ENCODE assay signal across 7 mouse cellular contexts in genomic region chr2:94179030-94179407, GRCm38 (mm10). TPM values are rescaled to one million over a fixed set of nuclear protein-coding genes. Genes with fewer than 3 reads are reported as not detected.
A peak's percentile ranks its signal among the peaks of the same experiment; 100 is the strongest.
DNase-seq lines count a peak whose midpoint lies in the region; ATAC-seq lines count a peak whose summit lies in the region.

No protein-coding gene starts in this region.

- H3K4me3 ChIP-seq in liver, embryonic 11.5 days (ENCODE audit: low read depth, low read length) = peak overlapping the region; percentile 88
- peak overlapping the region; percentile 75; the same call in 1 of the 2 replicates for H3K4me3 ChIP-seq in forebrain, embryonic 13.5 days
- peak overlapping the region; percentile 92 for H3K4me3 ChIP-seq in liver, embryonic 12.5 days
- H3K4me3 ChIP-seq in stomach, embryonic 15.5 days (replicated peaks) = peak overlapping the region; percentile 69

- H3K4me1 ChIP-seq in liver, embryonic 11.5 days (replicated peaks; ENCODE audit: control insufficient read depth, insufficient read depth, low read length) = peaks cover 11% of the 10 kb centered on the region
- H3K4me1 ChIP-seq in forebrain, embryonic 13.5 days = peaks cover 17% of the 10 kb centered on the region
- peaks cover 13% of the 10 kb centered on the region for H3K4me1 ChIP-seq in liver, embryonic 12.5 days
- peaks cover 10% of the 10 kb centered on the region; the same call in 1 of the 2 replicates for H3K4me1 ChIP-seq in stomach, embryonic 15.5 days

- H3K27me3 ChIP-seq in liver, embryonic 11.5 days (replicated peaks; ENCODE audit: control insufficient read depth, insufficient read depth, low read length) = no peaks in the 10 kb centered on the region
- no peaks in the 10 kb centered on the region for H3K27me3 ChIP-seq in forebrain, embryonic 13.5 days
- H3K27me3 ChIP-seq in liver, embryonic 12.5 days (replicated peaks) = peaks cover 13% of the 10 kb centered on the region
- H3K27me3 ChIP-seq in stomach, embryonic 15.5 days (replicated peaks) = 0 out of 2 replicates have a peak, but pooled peaks cover 3% of the 10 kb centered on the region

- H3K9me3 ChIP-seq in liver, embryonic 11.5 days (ENCODE audit: control insufficient read depth, low read length) = no peaks in the 10 kb centered on the region
- no peaks in the 10 kb centered on the region for H3K9me3 ChIP-seq in forebrain, embryonic 13.5 days (replicated peaks)
- no peaks in the 10 kb centered on the region for H3K9me3 ChIP-seq in liver, embryonic 12.5 days (replicated peaks)
- no peaks in the 10 kb centered on the region for H3K9me3 ChIP-seq in stomach, embryonic 15.5 days

- ATAC-seq in liver, embryonic 11.5 days (replicated peaks; ENCODE audit: low FRiP score) = peak; percentile 39
- ATAC-seq in forebrain, embryonic 13.5 days = peak; percentile 69
- ATAC-seq in liver, embryonic 12.5 days = peak; percentile 42
- no peak for ATAC-seq in stomach, embryonic 15.5 days (ENCODE audit: insufficient read depth, low FRiP score, low read depth)

- no peak for DNase-seq in liver, embryonic 11.5 days (ENCODE audit: low spot score)
- DNase-seq in liver = no peak
- DNase-seq in cerebellum, adult 8-10 months = no peak
- no peak for DNase-seq in adrenal gland, postnatal 25 days

- no peaks in the 10 kb centered on the region for H3K36me3 ChIP-seq in liver, embryonic 11.5 days (ENCODE audit: control insufficient read depth, insufficient read depth, low read length)
- H3K36me3 ChIP-seq in forebrain, embryonic 13.5 days (ENCODE audit: poor library complexity, severe bottlenecking) = no peaks in the 10 kb centered on the region
- H3K36me3 ChIP-seq in liver, embryonic 12.5 days = no peaks in the 10 kb centered on the region
- H3K36me3 ChIP-seq in stomach, embryonic 15.5 days = peaks cover 4% of the 10 kb centered on the region; the same call in 1 of the 2 replicates

- 3% methylated on average over 3 of the region's 3 CpGs for WGBS in liver, embryonic 11.5 days
- under 1% methylated on average over 3 of the region's 3 CpGs for WGBS in forebrain, embryonic 13.5 days
- 0% methylated on average over 3 of the region's 3 CpGs for WGBS in liver, embryonic 12.5 days (ENCODE audit: insufficient replicate concordance)
- under 1% methylated on average over 3 of the region's 3 CpGs for WGBS in stomach, embryonic 15.5 days

- no peak overlapping the region for H3K9ac ChIP-seq in liver, embryonic 11.5 days (ENCODE audit: low read depth, low read length)
- H3K9ac ChIP-seq in forebrain, embryonic 13.5 days = no peak overlapping the region
- 0 out of 2 replicates have a peak overlapping the region, but pooled peaks have one; percentile 89 for H3K9ac ChIP-seq in liver, embryonic 12.5 days
- no peak overlapping the region; the same call in 1 of the 2 replicates for H3K9ac ChIP-seq in stomach, embryonic 15.5 days

- no peak overlapping the region for H3K27ac ChIP-seq in liver, embryonic 11.5 days (ENCODE audit: low read depth, low read length)
- no peak overlapping the region for H3K27ac ChIP-seq in forebrain, embryonic 13.5 days
- no peak overlapping the region for H3K27ac ChIP-seq in liver, embryonic 12.5 days
- H3K27ac ChIP-seq in stomach, embryonic 15.5 days = no peak overlapping the region

- H3K4me2 ChIP-seq in liver, embryonic 11.5 days = peak overlapping the region; percentile 82
- peak overlapping the region; percentile 90 for H3K4me2 ChIP-seq in forebrain, embryonic 13.5 days
- peak overlapping the region; percentile 75 for H3K4me2 ChIP-seq in liver, embryonic 12.5 days
- no peak overlapping the region for H3K4me2 ChIP-seq in stomach, embryonic 15.5 days

RNA-seq across cellular contexts. Expression of gene Hsd17b12, which starts 21.3 kb away (rescaled TPM):
- 98.4 and 106 TPM in 2 replicates for polyA plus RNA-seq in liver, embryonic 11.5 days (2014; fragmentation: Nextera tagmentation; extraction: Ambion mirVana)
- 119 and 126 TPM in 2 replicates for polyA plus RNA-seq in forebrain, embryonic 13.5 days (2015; fragmentation: Nextera tagmentation; extraction: Ambion mirVana)
- polyA plus RNA-seq in liver, embryonic 12.5 days (2016; fragmentation: Nextera tagmentation; extraction: Ambion mirVana) = 70.3 and 70.5 TPM in 2 replicates
- 135 and 138 TPM in 2 replicates for polyA plus RNA-seq in stomach, embryonic 15.5 days (2015; fragmentation: Nextera tagmentation; extraction: Ambion mirVana)
- total RNA-seq in adrenal gland, postnatal 25 days (2021) = 152 and 165 TPM in 2 replicates
